Mouse (Mus musculus): ENCODE measurements around the gene Gm7356. TPM values are rescaled to one million over a fixed set of nuclear protein-coding genes. Genes with fewer than 3 reads are reported as not detected.
"Not testable (repeated sequence)": the region's sequence is repeated elsewhere in the genome, so short reads cannot be mapped to it uniquely, and the experiment has no call there.

The Gm7356 gene
- not detected for polyA plus RNA-seq (2021)

- ATAC-seq; in situ Hi-C loops (cut with MboI; ENCODE audit: low pct_unique_long_range_greater_than_20kb); DNase-seq (ENCODE audit: low read depth, low spot score); POLR2A ChIA-PET; CTCF ChIA-PET; H3K27me3 ChIP-seq: not testable (repeated sequence)
These were observed at the start of gene Gm7356 for GRCm38 (mm10) chr17:14003604-14004003. Gene Gm7356, minus strand, starts transcription at chr17:14003704.

- H3K27me3 ChIP-seq; POLR2A ChIA-PET; CTCF ChIA-PET; DNase-seq (ENCODE audit: low read depth, low spot score); ATAC-seq: not testable (repeated sequence)
- in situ Hi-C loops (cut with MboI; ENCODE audit: low pct_unique_long_range_greater_than_20kb): loop anchor here (10.0 kb wide), 1 partner anchor 77 kb away; no protein-coding TSS in a partner anchor
These were observed 38.4 kb upstream of the Gm7356 start for GRCm38 (mm10) chr17:14041880-14042279.

- CTCF ChIA-PET; in situ Hi-C loops (cut with MboI; ENCODE audit: low pct_unique_long_range_greater_than_20kb); H3K27me3 ChIP-seq; POLR2A ChIA-PET; DNase-seq (ENCODE audit: low read depth, low spot score); ATAC-seq: not testable (repeated sequence)
These were observed 33.5 kb upstream of the Gm7356 start for GRCm38 (mm10) chr17:14037012-14037411.

GRCm38 (mm10) chr17:14036113-14036512, 32.6 kb upstream of the Gm7356 start:
- in situ Hi-C loops (cut with MboI; ENCODE audit: low pct_unique_long_range_greater_than_20kb); CTCF ChIA-PET; POLR2A ChIA-PET; DNase-seq (ENCODE audit: low read depth, low spot score); H3K27me3 ChIP-seq: not testable (repeated sequence)
- peak; percentile 15 for ATAC-seq

- ATAC-seq; CTCF ChIA-PET; in situ Hi-C loops (cut with MboI; ENCODE audit: low pct_unique_long_range_greater_than_20kb); DNase-seq (ENCODE audit: low read depth, low spot score); H3K27me3 ChIP-seq: not testable (repeated sequence)
- POLR2A ChIA-PET: interaction anchor here (0.6 kb wide), 1 partner anchor 935 kb away, joined by 6 read pairs; no protein-coding TSS in a partner anchor
- peak; percentile 13 for TF ChIP-seq CTCF (IDR thresholded peaks at IDR 0.05)
These were observed 10.1 kb downstream of the Gm7356 start for GRCm38 (mm10) chr17:13993425-13993824.

GRCm38 (mm10) chr17:13987690-13988089, 15.8 kb downstream of the Gm7356 start:
- CTCF ChIA-PET: no interaction called here
- DNase-seq (ENCODE audit: low read depth, low spot score): no peak
- no peak for TF ChIP-seq CTCF (IDR thresholded peaks at IDR 0.05)
- in situ Hi-C loops (cut with MboI; ENCODE audit: low pct_unique_long_range_greater_than_20kb): no loop called here
- POLR2A ChIA-PET: no interaction called here
- peak; percentile 26 for ATAC-seq
- H3K27me3 ChIP-seq: no peaks in the 10 kb centered on the region

GRCm38 (mm10) chr17:13970796-13971195, 32.7 kb downstream of the Gm7356 start:
- in situ Hi-C loops (cut with MboI; ENCODE audit: low pct_unique_long_range_greater_than_20kb); CTCF ChIA-PET; POLR2A ChIA-PET; DNase-seq (ENCODE audit: low read depth, low spot score); H3K27me3 ChIP-seq; ATAC-seq: not testable (repeated sequence)

GRCm38 (mm10) chr17:13969917-13970316, 33.6 kb downstream of the Gm7356 start:
- in situ Hi-C loops (cut with MboI; ENCODE audit: low pct_unique_long_range_greater_than_20kb): loop anchor here (10.0 kb wide), 1 partner anchor 75 kb away; no protein-coding TSS in a partner anchor
- CTCF ChIA-PET; DNase-seq (ENCODE audit: low read depth, low spot score); H3K27me3 ChIP-seq; POLR2A ChIA-PET; ATAC-seq: not testable (repeated sequence)

GRCm38 (mm10) chr17:13965048-13965447, 38.5 kb downstream of the Gm7356 start:
- CTCF ChIA-PET; POLR2A ChIA-PET; DNase-seq (ENCODE audit: low read depth, low spot score); H3K27me3 ChIP-seq; ATAC-seq: not testable (repeated sequence)
- in situ Hi-C loops (cut with MboI; ENCODE audit: low pct_unique_long_range_greater_than_20kb): loop anchor here (10.0 kb wide), 1 partner anchor 80 kb away; no protein-coding TSS in a partner anchor

- CTCF ChIA-PET; ATAC-seq; DNase-seq (ENCODE audit: low read depth, low spot score); H3K27me3 ChIP-seq; POLR2A ChIA-PET: not testable (repeated sequence)
- in situ Hi-C loops (cut with MboI; ENCODE audit: low pct_unique_long_range_greater_than_20kb): loop anchor here (10.0 kb wide), 1 partner anchor 83 kb away; no protein-coding TSS in a partner anchor
These were observed 41.3 kb downstream of the Gm7356 start for GRCm38 (mm10) chr17:13962245-13962644.

- CTCF ChIA-PET; H3K27me3 ChIP-seq; POLR2A ChIA-PET; in situ Hi-C loops (cut with MboI; ENCODE audit: low pct_unique_long_range_greater_than_20kb); DNase-seq (ENCODE audit: low read depth, low spot score); ATAC-seq: not testable (repeated sequence)
These were observed 45.4 kb downstream of the Gm7356 start for GRCm38 (mm10) chr17:13958129-13958528.

GRCm38 (mm10) chr17:13951570-13951969, 51.9 kb downstream of the Gm7356 start:
- ATAC-seq; H3K27me3 ChIP-seq; POLR2A ChIA-PET; in situ Hi-C loops (cut with MboI; ENCODE audit: low pct_unique_long_range_greater_than_20kb); DNase-seq (ENCODE audit: low read depth, low spot score); CTCF ChIA-PET: not testable (repeated sequence)

Other genes with a start within 250 kb of the Gm7356 start
- gene Afdn, start 243.2 kb downstream of the Gm7356 start, polyA plus RNA-seq (2021): 167 TPM
- gene Tcte2, start 241.9 kb downstream of the Gm7356 start, polyA plus RNA-seq (2021): 4.1 TPM
- gene Gm7168, start 55.3 kb downstream of the Gm7356 start, polyA plus RNA-seq (2021): not detected
- gene Gm7358, start 55.8 kb upstream of the Gm7356 start, polyA plus RNA-seq (2021): not detected
- gene Dact2, start 200.6 kb upstream of the Gm7356 start, polyA plus RNA-seq (2021): 22.1 TPM

Data from Patski (cell line).